Mouse (Mus musculus): ENCODE measurements at regions not wholly inside any gene's neighbourhood (a gene's known extent, or its start where the extent isn't known, plus 50 kb on each side); places are given as distances from the start of the nearest gene placed in this dataset.

- no peak for DNase-seq (ENCODE audit: low spot score)
Observed at GRCm38 (mm10) chr1:120667776-120668175, 65.6 kb downstream of the En1 start.

- DNase-seq (ENCODE audit: low spot score), result no peak
Observed at GRCm38 (mm10) chr1:120683532-120684245, 81.5 kb downstream of the En1 start.

- DNase-seq (ENCODE audit: low spot score), result peak; percentile 43
Observed at GRCm38 (mm10) chr1:120685650-120686244, 83.5 kb downstream of the En1 start.

- no peak for DNase-seq (ENCODE audit: low spot score)
Observed at GRCm38 (mm10) chr1:120691571-120691970, 89.4 kb downstream of the En1 start.

- no peak for DNase-seq (ENCODE audit: low spot score)
Observed at GRCm38 (mm10) chr1:120698189-120698588, 96.0 kb downstream of the En1 start.

- no peak for DNase-seq (ENCODE audit: low spot score)
Observed at GRCm38 (mm10) chr1:120704201-120704600, 102.0 kb downstream of the En1 start.

- DNase-seq (ENCODE audit: low spot score), result no peak
Observed at GRCm38 (mm10) chr1:120706011-120706410, 103.8 kb downstream of the En1 start.

- no peak for DNase-seq (ENCODE audit: low spot score)
Observed at GRCm38 (mm10) chr1:120708511-120708910, 106.3 kb downstream of the En1 start.

- DNase-seq (ENCODE audit: low spot score), result no peak
Observed at GRCm38 (mm10) chr1:120715105-120715877, 113.1 kb downstream of the En1 start.

- no peak for DNase-seq (ENCODE audit: low spot score)
Observed at GRCm38 (mm10) chr1:120726777-120727176, 124.6 kb downstream of the En1 start.

GRCm38 (mm10) chr1:120727427-120727826, 125.2 kb downstream of the En1 start:
- DNase-seq (ENCODE audit: low spot score), result no peak

GRCm38 (mm10) chr1:120732003-120732402, 129.8 kb downstream of the En1 start:
- no peak for DNase-seq (ENCODE audit: low spot score)

- DNase-seq (ENCODE audit: low spot score), result no peak
Observed at GRCm38 (mm10) chr1:120733683-120734082, 131.5 kb downstream of the En1 start.

GRCm38 (mm10) chr1:120734846-120735245, 132.6 kb downstream of the En1 start:
- DNase-seq (ENCODE audit: low spot score), result no peak

- DNase-seq (ENCODE audit: low spot score), result no peak
Observed at GRCm38 (mm10) chr1:120739499-120739898, 137.3 kb downstream of the En1 start.

- DNase-seq (ENCODE audit: low spot score), result no peak
Observed at GRCm38 (mm10) chr1:120741091-120741740, 139.0 kb downstream of the En1 start.

GRCm38 (mm10) chr1:120748963-120749362, 146.7 kb downstream of the En1 start:
- DNase-seq (ENCODE audit: low spot score), result no peak

- DNase-seq (ENCODE audit: low spot score), result no peak
Observed at GRCm38 (mm10) chr1:120753406-120753805, 151.2 kb downstream of the En1 start.

- DNase-seq (ENCODE audit: low spot score), result no peak
Observed at GRCm38 (mm10) chr1:120754337-120754736, 152.1 kb downstream of the En1 start.

GRCm38 (mm10) chr1:120757283-120757821, 155.1 kb downstream of the En1 start:
- no peak for DNase-seq (ENCODE audit: low spot score)

- DNase-seq (ENCODE audit: low spot score), result no peak
Observed at GRCm38 (mm10) chr1:120758172-120758571, 156.0 kb downstream of the En1 start.

- DNase-seq (ENCODE audit: low spot score), result no peak
Observed at GRCm38 (mm10) chr1:120758762-120759161, 156.5 kb downstream of the En1 start.

All from embryo, embryonic 10 days (tissue).